Mouse (Mus musculus): ENCODE data around the gene Ube2l3. TPM values are rescaled to one million over a fixed set of nuclear protein-coding genes. Genes with fewer than 3 reads are reported as not detected.

Ube2l3 gene
- polyA plus RNA-seq, 1 experiment from 2014 or later = 149 TPM

DNA sequence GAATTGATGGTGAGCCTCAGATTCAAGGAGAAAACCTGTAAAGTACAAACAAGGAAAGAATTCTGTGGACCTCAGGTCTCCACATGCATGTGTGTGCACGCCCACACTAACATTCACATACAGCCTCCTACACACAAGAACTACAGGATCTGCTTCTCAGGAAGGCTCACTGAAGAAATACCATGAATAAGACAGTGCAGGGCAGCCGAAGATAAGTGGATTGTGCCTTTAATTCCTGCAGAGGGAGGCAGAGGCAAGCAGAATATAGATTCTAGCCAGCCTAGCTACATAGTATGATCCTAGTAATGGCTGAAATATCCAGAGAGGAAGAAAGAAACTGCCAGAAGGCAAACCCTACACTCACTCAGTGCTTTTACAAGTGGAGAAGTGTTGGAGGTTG is 472 bp downstream of the Ube2l3 start:
- TF ChIP-seq EP300 (IDR thresholded peaks at IDR 0.05; ENCODE audit: low read depth) (no peak), CTCF (IDR thresholded peaks at IDR 0.05; ENCODE audit: low read depth) (peak; percentile 47)
- H3K27ac ChIP-seq (ENCODE audit: low read depth) = peak overlapping the region; percentile 82; the same call in 1 of the 2 replicates
- 0 out of 2 replicates have a peak, but pooled peaks cover under 1% of the 10 kb centered on the region for H3K36me3 ChIP-seq (replicated peaks; ENCODE audit: insufficient read depth, low read length)
- DNase-seq = no peak
- no peak overlapping the region for H3K4me2 ChIP-seq (ENCODE audit: low read depth, low read length)
- WGBS (ENCODE audit: insufficient replicate concordance) = 58% methylated on average over 2 of the region's 2 CpGs
- H3K9ac ChIP-seq (replicated peaks) = no peak overlapping the region
- peak; percentile 20; the same call in 1 of the 2 replicates for ATAC-seq
- peaks cover 17% of the 10 kb centered on the region for H3K4me1 ChIP-seq (ENCODE audit: insufficient read depth)
- no peaks in the 10 kb centered on the region for H3K9me3 ChIP-seq (ENCODE audit: low read length)
- H3K27me3 ChIP-seq (ENCODE audit: insufficient read depth, low read length) = no peaks in the 10 kb centered on the region
- no peak overlapping the region for H3K4me3 ChIP-seq (ENCODE audit: low read depth, low read length)

DNA sequence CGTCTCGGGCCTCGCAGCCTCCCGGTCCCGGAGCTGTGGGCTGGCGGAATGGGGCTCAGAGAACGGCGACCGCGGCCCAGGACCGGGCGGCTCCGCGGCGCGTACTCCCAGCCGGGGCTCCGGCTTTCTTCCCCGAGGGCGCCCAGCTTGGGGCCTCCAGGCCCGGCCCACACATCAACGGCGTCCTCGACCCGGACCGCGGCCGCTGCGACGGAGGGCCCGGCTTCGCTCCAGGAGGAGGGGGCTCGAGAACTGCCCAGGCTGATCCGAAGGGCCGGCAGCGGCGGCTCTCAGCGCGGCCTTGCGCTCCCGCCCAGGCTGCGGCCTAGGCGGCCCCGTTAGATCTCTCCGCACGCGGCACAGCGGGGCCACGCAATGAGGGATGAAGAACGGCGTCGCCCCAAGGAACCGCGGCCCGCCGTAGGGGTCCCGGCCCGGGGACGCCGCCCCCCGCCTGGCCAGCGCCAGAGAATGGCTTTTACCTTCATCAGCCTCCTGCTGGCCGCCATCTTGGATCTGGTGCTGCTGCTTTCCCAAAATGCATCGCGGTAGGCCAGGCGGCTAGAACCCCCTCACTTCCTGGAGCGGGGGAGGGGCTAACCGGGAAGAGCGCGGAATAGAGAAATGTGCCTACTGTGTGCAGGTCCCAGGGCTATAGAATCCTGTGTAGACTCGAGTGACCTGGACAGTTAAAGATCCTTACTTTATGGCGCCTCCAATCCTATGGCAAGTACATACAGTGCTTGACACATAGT is 1.3 kb downstream of the Ube2l3 start:
- H3K27ac ChIP-seq (ENCODE audit: low read depth) = peak overlapping the region; percentile 82
- 2% methylated on average over 65 of the region's 72 CpGs for WGBS (ENCODE audit: insufficient replicate concordance)
- H3K4me2 ChIP-seq (ENCODE audit: low read depth, low read length) = peak overlapping the region; percentile 75
- peak overlapping the region; percentile 86 for H3K4me3 ChIP-seq (ENCODE audit: low read depth, low read length)
- no peaks in the 10 kb centered on the region for H3K27me3 ChIP-seq (ENCODE audit: insufficient read depth, low read length)
- ATAC-seq = peak; percentile 89
- H3K9me3 ChIP-seq (ENCODE audit: low read length) = no peaks in the 10 kb centered on the region
- H3K4me1 ChIP-seq (ENCODE audit: insufficient read depth) = peaks cover 17% of the 10 kb centered on the region
- TF ChIP-seq CTCF (IDR thresholded peaks at IDR 0.05; ENCODE audit: low read depth) = no peak
- DNase-seq = peak; percentile 87
- H3K9ac ChIP-seq (replicated peaks) = peak overlapping the region; percentile 95
- H3K36me3 ChIP-seq (replicated peaks; ENCODE audit: insufficient read depth, low read length) = 0 out of 2 replicates have a peak, but pooled peaks cover 3% of the 10 kb centered on the region

DNA sequence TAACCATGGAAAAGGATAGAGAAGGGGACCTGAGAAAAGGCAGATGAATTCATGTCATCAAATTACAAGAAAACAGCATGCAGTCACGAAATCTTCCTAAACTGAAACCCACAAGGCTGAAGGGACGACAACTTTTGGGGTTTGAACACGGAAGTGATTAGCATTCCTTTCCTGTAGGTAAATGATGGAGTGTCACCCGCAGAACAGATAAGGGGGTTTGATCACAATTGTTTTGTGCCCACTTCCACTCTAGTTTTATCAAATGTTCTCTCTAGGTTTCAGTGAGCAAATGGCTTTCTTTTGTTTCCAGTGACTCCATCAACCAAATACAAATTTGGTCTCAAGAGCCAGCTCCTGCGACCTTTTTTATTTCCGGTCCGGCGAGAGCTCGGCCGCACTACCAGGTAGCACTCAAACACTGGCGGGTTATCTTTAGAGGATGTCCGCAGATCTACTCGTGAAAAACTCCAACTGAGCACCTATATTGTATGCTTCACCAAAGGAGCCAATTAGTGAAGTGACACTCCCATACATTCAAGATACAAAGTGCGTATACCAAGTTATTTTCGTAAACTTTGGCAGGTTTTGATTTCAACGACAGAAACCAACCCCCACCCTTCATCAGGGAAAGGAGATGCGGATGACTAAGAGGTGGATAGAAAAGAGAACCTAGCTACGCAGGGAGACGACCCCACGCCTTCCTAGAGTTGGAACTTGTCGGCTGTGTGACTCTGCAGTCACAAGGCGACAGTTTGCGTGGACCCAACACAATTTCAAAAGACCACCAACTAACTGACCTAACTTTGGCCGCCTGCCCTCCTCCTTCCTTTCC is 2.1 kb downstream of the Ube2l3 start:
- Histone ChIP-seq H3K9me3 (ENCODE audit: low read length) (no peaks in the 10 kb centered on the region), H3K9ac (replicated peaks) (peak overlapping the region; percentile 95), H3K4me2 (ENCODE audit: low read depth, low read length) (peak overlapping the region; percentile 75), H3K27ac (ENCODE audit: low read depth) (peak overlapping the region; percentile 82), H3K27me3 (ENCODE audit: insufficient read depth, low read length) (no peaks in the 10 kb centered on the region), H3K36me3 (replicated peaks; ENCODE audit: insufficient read depth, low read length) (0 out of 2 replicates have a peak, but pooled peaks cover 3% of the 10 kb centered on the region), H3K4me1 (ENCODE audit: insufficient read depth) (peaks cover 17% of the 10 kb centered on the region), H3K4me3 (ENCODE audit: low read depth, low read length) (peak overlapping the region; percentile 86)
- no peak for TF ChIP-seq EP300 (IDR thresholded peaks at IDR 0.05; ENCODE audit: low read depth)
- TF ChIP-seq CTCF (IDR thresholded peaks at IDR 0.05; ENCODE audit: low read depth) = no peak
- DNase-seq (no peak), ATAC-seq (no peak)
- WGBS (ENCODE audit: insufficient replicate concordance) = 1% methylated on average over 24 of the region's 24 CpGs

DNA sequence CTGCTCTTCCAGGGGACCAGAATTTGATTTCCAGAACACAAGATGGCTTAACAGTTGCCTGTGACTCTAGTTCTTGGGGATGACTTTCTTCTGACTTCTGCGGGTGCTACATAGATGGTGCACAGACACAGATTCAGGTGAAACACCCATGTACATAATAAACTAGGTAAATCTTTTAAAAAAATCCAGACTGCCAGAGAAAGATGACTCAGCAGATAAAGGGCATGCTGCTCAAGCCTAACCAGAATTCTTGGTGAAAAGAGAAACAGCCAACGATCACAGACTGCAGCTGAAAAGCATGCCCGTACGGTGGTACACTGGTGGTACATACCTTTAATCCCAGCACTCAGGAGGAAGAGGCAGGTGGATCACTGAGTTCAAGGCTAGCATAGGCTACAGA is 8.6 kb downstream of the Ube2l3 start:
- Histone ChIP-seq H3K9ac (replicated peaks) (no peak overlapping the region), H3K4me3 (ENCODE audit: low read depth, low read length) (no peak overlapping the region), H3K27ac (ENCODE audit: low read depth) (no peak overlapping the region), H3K36me3 (replicated peaks; ENCODE audit: insufficient read depth, low read length) (peaks cover 6% of the 10 kb centered on the region; the same call in 1 of the 2 replicates), H3K4me1 (ENCODE audit: insufficient read depth) (no peaks in the 10 kb centered on the region; the same call in none of the 2 replicates), H3K9me3 (ENCODE audit: low read length) (no peaks in the 10 kb centered on the region), H3K27me3 (ENCODE audit: insufficient read depth, low read length) (no peaks in the 10 kb centered on the region), H3K4me2 (ENCODE audit: low read depth, low read length) (no peak overlapping the region)
- TF ChIP-seq EP300 (IDR thresholded peaks at IDR 0.05; ENCODE audit: low read depth) (no peak), CTCF (IDR thresholded peaks at IDR 0.05; ENCODE audit: low read depth) (no peak)
- no peak for ATAC-seq
- WGBS (ENCODE audit: insufficient replicate concordance) = 85% methylated on average over 4 of the region's 4 CpGs
- DNase-seq = no peak

GRCm38 (mm10) chr16:17185475-17185874 is 17.0 kb downstream of the Ube2l3 start:
- Histone ChIP-seq H3K9me3 (ENCODE audit: low read length) (no peaks in the 10 kb centered on the region), H3K4me2 (ENCODE audit: low read depth, low read length) (no peak overlapping the region), H3K36me3 (replicated peaks; ENCODE audit: insufficient read depth, low read length) (peaks cover 5% of the 10 kb centered on the region; the same call in 1 of the 2 replicates), H3K9ac (replicated peaks) (no peak overlapping the region), H3K27me3 (ENCODE audit: insufficient read depth, low read length) (no peaks in the 10 kb centered on the region), H3K27ac (ENCODE audit: low read depth) (no peak overlapping the region), H3K4me3 (ENCODE audit: low read depth, low read length) (no peak overlapping the region), H3K4me1 (ENCODE audit: insufficient read depth) (peaks cover 21% of the 10 kb centered on the region)
- DNase-seq (no peak), ATAC-seq (no peak)
- no peak for TF ChIP-seq EP300 (IDR thresholded peaks at IDR 0.05; ENCODE audit: low read depth)
- TF ChIP-seq CTCF (IDR thresholded peaks at IDR 0.05; ENCODE audit: low read depth) = no peak

DNA sequence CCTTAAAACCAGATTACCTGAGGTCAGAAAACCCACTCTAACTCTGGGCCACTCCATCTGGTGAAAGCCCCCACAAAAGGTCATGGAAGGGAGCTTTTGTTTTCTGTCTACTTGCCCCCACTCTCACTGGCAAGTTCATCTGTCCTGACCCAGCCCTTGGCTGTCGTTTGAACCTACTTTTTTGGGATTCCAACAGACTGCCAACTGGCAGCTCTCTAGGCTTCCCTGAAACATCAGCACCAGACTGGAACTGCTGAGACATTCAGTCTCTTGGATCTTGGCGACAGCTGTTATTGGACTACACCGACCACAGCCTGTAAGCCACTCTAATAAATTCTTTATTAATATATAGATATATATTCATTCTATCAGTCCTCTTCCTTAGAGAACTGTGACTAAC is 19.4 kb downstream of the Ube2l3 start:
- DNase-seq (no peak), ATAC-seq (no peak)
- no peaks in the 10 kb centered on the region for H3K9me3 ChIP-seq (ENCODE audit: low read length)
- no peak overlapping the region for H3K27ac ChIP-seq (ENCODE audit: low read depth)
- no peak overlapping the region for H3K4me2 ChIP-seq (ENCODE audit: low read depth, low read length)
- 78% methylated on average over 3 of the region's 3 CpGs for WGBS (ENCODE audit: insufficient replicate concordance)
- H3K4me3 ChIP-seq (ENCODE audit: low read depth, low read length) = no peak overlapping the region
- peaks cover 26% of the 10 kb centered on the region for H3K4me1 ChIP-seq (ENCODE audit: insufficient read depth)
- H3K9ac ChIP-seq (replicated peaks) = no peak overlapping the region
- no peaks in the 10 kb centered on the region for H3K27me3 ChIP-seq (ENCODE audit: insufficient read depth, low read length)
- no peak for TF ChIP-seq EP300 (IDR thresholded peaks at IDR 0.05; ENCODE audit: low read depth)
- TF ChIP-seq CTCF (IDR thresholded peaks at IDR 0.05; ENCODE audit: low read depth) = no peak
- peaks cover 5% of the 10 kb centered on the region; the same call in 1 of the 2 replicates for H3K36me3 ChIP-seq (replicated peaks; ENCODE audit: insufficient read depth, low read length)

Measured in liver, postnatal 0 days (tissue).